Mouse (Mus musculus) brain, embryonic 14.5 days (tissue): Measurements from ENCODE around the gene Hfe2. TPM values are rescaled to one million over a fixed set of nuclear protein-coding genes. Genes with fewer than 3 reads are reported as not detected.
"Not testable (repeated sequence)": the region's sequence is repeated elsewhere in the genome, so short reads cannot be mapped to it uniquely, and the experiment has no call there.

Experiments
- DNase-seq: peaks from one replicate; pipeline ENCODE4 v3.0.0-alpha.2; 2011; ENCODE audit warnings: low read depth
- CTCF ChIP-seq: fragments of 200-500 bp; IDR thresholded peaks from 2 replicates; pipeline ENCODE4 v1.5.1; 2012; ENCODE audit warnings: inconsistent platforms, mild to moderate bottlenecking, moderate library complexity, borderline replicate concordance; ENCODE audit not compliant: insufficient read depth, insufficient read length; ENCODE audit errors: extremely low read depth
- POLR2A ChIP-seq: fragments of 200-500 bp; IDR thresholded peaks from 2 replicates; pipeline ENCODE4 v1.6.1; 2012; ENCODE audit warnings: mild to moderate bottlenecking, inconsistent platforms, borderline replicate concordance; ENCODE audit not compliant: poor library complexity, insufficient read depth, insufficient read length, severe bottlenecking; ENCODE audit errors: extremely low read depth
- polyA plus RNA-seq: library from polyadenylated mRNA; depleted of rRNA; stranded (reverse); fragments of >200 nt; gene quantifications from 2 replicates; pipeline ENCODE4 v1.2.3, GENCODE M21; 2012; rRNA removed

Hfe2 gene
- polyA plus RNA-seq, result 0.58 and 0.66 TPM in 2 replicates

DNA sequence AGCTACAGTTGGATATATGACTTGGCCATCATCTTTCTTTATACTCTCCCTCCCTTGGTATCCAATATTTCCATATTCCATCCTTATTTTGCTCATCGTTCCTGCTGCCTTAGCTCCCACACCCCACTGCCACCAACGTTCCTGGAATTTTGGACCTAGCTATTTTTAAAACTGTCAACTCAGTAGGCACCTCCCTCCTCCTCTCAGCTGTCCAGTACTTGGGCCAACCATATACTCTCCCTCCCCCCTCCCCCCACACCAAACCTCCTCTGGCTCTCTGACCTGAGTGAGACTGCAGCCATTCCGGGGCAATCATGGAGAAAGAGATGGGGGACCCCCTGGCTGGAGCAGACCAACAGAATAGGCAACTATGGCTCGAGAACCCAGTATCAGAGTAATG, at the start of gene Hfe2:
Gene Hfe2, plus strand, starts transcription at position 259 of the 400 bp plus-strand sequence.
- TF ChIP-seq POLR2A (no peak), CTCF (no peak)
- no peak for DNase-seq

DNA sequence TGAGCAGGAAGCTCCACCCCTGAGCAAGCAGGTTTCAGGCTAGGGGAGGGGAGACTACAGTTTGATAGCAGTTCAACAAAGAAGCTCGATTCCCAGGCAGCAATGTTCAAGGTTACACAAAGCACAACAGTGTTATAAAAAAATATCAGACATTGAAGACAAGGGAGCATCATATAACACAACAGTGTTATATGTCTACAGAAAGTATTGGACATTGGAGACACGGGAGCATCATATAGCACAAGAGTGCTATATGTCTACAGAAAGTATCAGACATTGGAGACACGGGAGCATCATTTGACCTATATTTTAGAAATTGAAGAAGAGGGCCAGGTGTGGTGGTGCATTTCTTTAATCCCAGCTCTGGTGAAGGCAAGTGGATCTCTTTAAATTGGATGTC, 47.9 kb upstream of the Hfe2 start:
- DNase-seq, result no peak
- TF ChIP-seq POLR2A (no peak), CTCF (no peak)

GRCm38 (mm10) chr3:96477558-96477957, 47.4 kb upstream of the Hfe2 start:
- no peak for TF ChIP-seq CTCF
- no peak for TF ChIP-seq POLR2A
- no peak for DNase-seq

- TF ChIP-seq POLR2A (no peak), CTCF (no peak)
- DNase-seq, result no peak
These were observed 45.7 kb upstream of the Hfe2 start for GRCm38 (mm10) chr3:96479249-96479648.

DNA sequence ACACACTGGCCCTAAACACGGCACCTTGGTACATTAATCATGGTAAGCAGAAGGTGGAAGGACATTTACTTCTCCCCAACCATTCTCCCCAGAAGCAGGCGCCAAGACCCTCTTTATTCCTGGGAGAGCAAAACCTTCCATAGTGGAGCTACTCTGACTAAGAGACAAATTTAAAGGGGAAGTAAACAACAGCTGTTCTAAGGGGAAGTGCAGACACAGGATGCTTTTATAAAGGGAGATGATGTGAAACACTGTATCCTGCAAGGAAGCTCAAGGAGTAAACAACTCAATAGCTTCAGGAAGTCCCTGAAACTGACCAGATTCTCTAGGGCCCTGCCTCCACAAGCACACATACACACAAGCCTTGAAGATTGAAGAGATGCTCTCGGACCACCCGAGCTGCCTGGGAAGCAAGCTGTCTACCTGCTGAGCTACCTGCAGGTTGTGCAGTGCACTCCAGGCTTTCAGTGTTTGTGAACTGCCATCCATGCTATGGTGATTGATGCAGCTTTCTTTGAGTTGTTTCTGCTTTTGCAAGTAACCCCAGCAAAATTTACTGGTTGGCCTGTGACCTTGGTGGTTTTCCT, 44.2 kb upstream of the Hfe2 start:
- TF ChIP-seq POLR2A (no peak), CTCF (no peak)
- DNase-seq, result no peak

DNA sequence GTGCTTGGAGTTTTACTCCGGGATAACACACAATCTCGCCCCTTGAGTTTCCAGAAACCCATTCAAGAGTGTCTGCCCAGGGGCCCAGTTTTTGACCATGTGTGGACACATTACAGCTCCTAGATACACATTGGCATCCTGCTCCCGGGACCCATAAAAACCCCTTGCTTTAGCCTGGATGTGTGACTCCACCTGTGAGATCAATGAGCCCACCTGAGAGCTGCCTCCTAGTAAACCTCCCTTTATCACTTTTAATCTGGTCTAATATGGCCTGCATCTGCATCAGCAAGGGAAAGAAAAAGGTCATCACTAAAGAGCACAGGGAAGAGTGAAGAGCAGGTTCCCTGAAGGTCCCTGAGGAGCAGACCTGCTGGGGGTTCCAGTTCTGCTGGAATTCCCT, 43.1 kb upstream of the Hfe2 start:
- no peak for DNase-seq
- TF ChIP-seq CTCF (no peak), POLR2A (no peak)

- TF ChIP-seq POLR2A (no peak), CTCF (no peak)
- no peak for DNase-seq
These were observed 42.5 kb upstream of the Hfe2 start for GRCm38 (mm10) chr3:96482451-96482850.

DNA sequence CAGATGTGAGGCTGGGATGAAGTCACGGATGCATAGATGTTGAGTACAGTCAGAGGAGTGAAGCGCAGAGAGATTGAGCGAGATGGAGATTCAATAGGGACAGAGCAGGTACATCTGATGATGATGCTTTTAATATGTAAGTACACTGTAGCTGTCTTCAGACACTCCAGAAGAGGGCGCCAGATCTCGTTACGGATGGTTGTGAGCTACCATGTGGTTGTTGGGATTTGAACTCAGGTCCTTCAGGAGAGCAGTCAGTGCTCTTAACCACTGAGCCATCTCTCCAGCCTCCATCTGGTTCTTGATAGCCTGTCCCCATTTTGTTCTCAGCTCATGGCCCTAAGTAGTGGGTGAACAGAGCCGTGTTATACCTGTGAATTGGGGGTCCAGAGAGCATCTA, 41.9 kb upstream of the Hfe2 start:
- not testable (repeated sequence) for DNase-seq

DNA sequence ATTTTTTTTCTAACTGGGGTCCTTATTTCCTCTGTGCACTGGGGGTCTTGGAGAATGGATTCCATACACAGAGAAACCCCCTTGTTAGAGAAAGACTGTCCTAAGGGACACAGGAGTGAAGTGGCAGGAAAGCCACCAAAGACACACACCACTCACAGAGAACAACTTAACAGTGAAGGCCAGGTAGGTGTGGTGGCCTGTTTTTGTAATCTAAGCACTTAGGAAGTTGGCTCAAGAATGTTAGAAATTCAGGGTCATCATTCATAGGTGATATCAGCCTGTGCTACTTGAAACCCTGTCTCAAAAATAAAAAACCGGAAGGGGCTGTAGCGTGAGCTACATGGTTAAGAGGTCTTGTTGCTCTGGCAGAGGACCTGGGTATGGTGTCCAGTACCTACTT, 41.0 kb upstream of the Hfe2 start:
- TF ChIP-seq POLR2A, result no peak
- TF ChIP-seq CTCF, result no peak
- DNase-seq, result no peak

DNA sequence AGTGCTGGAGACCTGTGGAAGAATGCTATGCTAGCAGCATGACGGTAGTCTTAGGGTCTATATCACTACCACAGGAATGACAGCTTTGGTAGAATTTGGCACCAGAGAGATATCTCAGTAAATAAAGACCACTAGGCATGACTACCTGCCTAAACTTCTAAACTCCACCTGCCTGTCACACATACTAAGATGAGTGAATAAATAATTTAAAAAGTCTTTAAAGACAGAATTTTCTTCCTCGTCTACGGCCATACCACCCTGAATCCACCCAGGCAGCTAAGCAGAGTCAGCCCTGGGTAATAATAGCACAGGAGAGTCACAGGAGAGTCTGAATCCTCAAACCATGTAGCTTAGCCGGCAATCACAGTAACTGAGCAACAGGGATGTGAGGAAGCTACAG, 40.1 kb upstream of the Hfe2 start:
- no peak for DNase-seq
- TF ChIP-seq CTCF (no peak), POLR2A (no peak)

GRCm38 (mm10) chr3:96485361-96485760, 39.6 kb upstream of the Hfe2 start:
- no peak for TF ChIP-seq CTCF
- TF ChIP-seq POLR2A, result no peak
- no peak for DNase-seq

- DNase-seq, result not testable (repeated sequence)
These were observed 38.7 kb upstream of the Hfe2 start for GRCm38 (mm10) chr3:96486064-96486827.

GRCm38 (mm10) chr3:96486828-96487559, 38.0 kb upstream of the Hfe2 start:
- peak; percentile 29 for DNase-seq
